Mouse (Mus musculus): ENCODE results near the gene Fgf10.

The Fgf10 gene

GRCm38 (mm10) chr13:118669491-118669890, at the start of gene Fgf10:
Gene Fgf10, plus strand, starts transcription at chr13:118669791.
- DNase-seq (ENCODE audit: low read depth, low spot score): no peak

- no peak for DNase-seq (ENCODE audit: low read depth, low spot score)
These were observed 39.7 kb upstream of the Fgf10 start for GRCm38 (mm10) chr13:118629661-118630428.

- DNase-seq (ENCODE audit: low read depth, low spot score): no peak
These were observed 38.1 kb upstream of the Fgf10 start for GRCm38 (mm10) chr13:118631500-118631899.

GRCm38 (mm10) chr13:118636047-118636446, 33.5 kb upstream of the Fgf10 start:
- no peak for DNase-seq (ENCODE audit: low read depth, low spot score)

- no peak for DNase-seq (ENCODE audit: low read depth, low spot score)
These were observed 27.0 kb upstream of the Fgf10 start for GRCm38 (mm10) chr13:118642585-118642984.

- DNase-seq (ENCODE audit: low read depth, low spot score): no peak
These were observed 26.5 kb upstream of the Fgf10 start for GRCm38 (mm10) chr13:118643138-118643537.

- no peak for DNase-seq (ENCODE audit: low read depth, low spot score)
These were observed 12.6 kb upstream of the Fgf10 start for GRCm38 (mm10) chr13:118656991-118657390.

- no peak for DNase-seq (ENCODE audit: low read depth, low spot score)
These were observed 11.6 kb upstream of the Fgf10 start for GRCm38 (mm10) chr13:118658031-118658430.

GRCm38 (mm10) chr13:118658608-118659326, 10.8 kb upstream of the Fgf10 start:
- no peak for DNase-seq (ENCODE audit: low read depth, low spot score)

GRCm38 (mm10) chr13:118661664-118662063, 7.9 kb upstream of the Fgf10 start:
- DNase-seq (ENCODE audit: low read depth, low spot score): no peak

GRCm38 (mm10) chr13:118664901-118665300, 4.7 kb upstream of the Fgf10 start:
- DNase-seq (ENCODE audit: low read depth, low spot score): no peak

- no peak for DNase-seq (ENCODE audit: low read depth, low spot score)
These were observed 9.6 kb downstream of the Fgf10 start for GRCm38 (mm10) chr13:118679228-118679627.

GRCm38 (mm10) chr13:118693049-118693448, 23.5 kb downstream of the Fgf10 start:
- DNase-seq (ENCODE audit: low read depth, low spot score): no peak

- DNase-seq (ENCODE audit: low read depth, low spot score): no peak
These were observed 25.5 kb downstream of the Fgf10 start for GRCm38 (mm10) chr13:118695103-118695502.

GRCm38 (mm10) chr13:118703727-118704126, 34.1 kb downstream of the Fgf10 start:
- no peak for DNase-seq (ENCODE audit: low read depth, low spot score)

GRCm38 (mm10) chr13:118705716-118706115, 36.1 kb downstream of the Fgf10 start:
- no peak for DNase-seq (ENCODE audit: low read depth, low spot score)

- no peak for DNase-seq (ENCODE audit: low read depth, low spot score)
These were observed 40.3 kb downstream of the Fgf10 start for GRCm38 (mm10) chr13:118709912-118710311.

- no peak for DNase-seq (ENCODE audit: low read depth, low spot score)
These were observed 44.1 kb downstream of the Fgf10 start for GRCm38 (mm10) chr13:118713626-118714150.

- no peak for DNase-seq (ENCODE audit: low read depth, low spot score)
These were observed 44.9 kb downstream of the Fgf10 start for GRCm38 (mm10) chr13:118714284-118715065.

GRCm38 (mm10) chr13:118715066-118716018, 45.8 kb downstream of the Fgf10 start:
- no peak for DNase-seq (ENCODE audit: low read depth, low spot score)

GRCm38 (mm10) chr13:118716265-118716664, 46.7 kb downstream of the Fgf10 start:
- no peak for DNase-seq (ENCODE audit: low read depth, low spot score)
